Mouse (Mus musculus): ENCODE results near the gene S1pr1.

The S1pr1 gene

DNA sequence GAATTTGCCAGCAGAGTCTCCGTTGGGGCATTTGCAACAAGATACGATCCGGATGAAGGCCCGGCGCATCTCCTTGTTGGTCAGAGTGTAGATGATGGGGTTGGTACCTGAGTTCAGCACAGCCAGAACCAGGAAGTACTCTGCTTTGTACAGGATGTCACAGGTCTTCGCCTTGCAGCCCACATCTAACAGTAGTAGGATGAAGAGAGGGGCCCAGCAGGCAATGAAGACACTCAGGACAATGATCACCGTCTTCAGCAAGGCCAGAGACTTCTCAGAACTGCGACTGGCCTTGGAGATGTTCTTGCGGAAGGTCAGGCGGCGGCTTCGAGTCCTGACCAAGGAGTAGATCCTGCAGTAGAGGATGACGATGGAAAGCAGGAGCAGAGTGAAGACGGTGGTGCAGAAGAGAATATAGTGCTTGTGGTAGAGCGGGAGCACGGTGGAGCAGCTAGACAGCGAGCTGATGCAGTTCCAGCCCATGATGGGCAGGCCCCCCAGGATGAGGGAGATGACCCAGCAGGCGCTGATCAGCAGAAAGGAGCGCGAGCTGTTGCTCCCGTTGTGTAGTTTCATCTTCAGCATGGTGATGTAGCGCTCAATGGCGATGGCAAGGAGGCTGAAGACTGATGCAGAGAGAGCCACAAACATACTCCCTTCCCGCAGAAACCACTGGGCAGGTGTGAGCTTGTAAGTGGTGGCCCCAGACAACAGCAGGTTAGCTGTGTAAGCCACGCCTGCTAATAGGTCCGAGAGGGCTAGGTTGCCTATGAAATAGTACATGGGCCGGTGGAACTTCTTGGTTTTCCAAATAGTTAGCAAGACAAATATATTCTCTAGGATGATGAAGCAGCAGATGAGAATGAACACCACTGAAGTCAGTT, 2.7 kb downstream of the S1pr1 start:
- no peak for DNase-seq

DNA sequence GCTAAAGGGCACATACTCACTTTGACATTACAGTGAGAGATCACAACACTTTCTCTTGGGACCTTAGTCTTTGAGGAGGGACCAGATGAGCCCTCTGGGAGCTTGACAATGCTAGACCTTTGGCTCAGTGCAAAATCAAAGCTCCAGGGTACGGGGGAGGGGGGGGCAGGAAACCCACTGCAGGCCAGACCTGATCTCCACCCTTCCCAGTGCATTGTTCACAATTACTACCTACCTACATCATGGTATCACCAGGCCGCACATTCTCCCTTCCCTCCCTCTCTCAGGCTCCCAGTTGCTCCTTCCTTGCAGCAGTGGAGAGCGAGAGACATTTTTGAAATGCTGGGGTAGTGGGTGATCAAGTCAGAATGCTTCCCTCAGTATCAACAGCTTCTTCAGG, 3.5 kb downstream of the S1pr1 start:
- DNase-seq = no peak

GRCm38 (mm10) chr3:115710051-115710450, 4.8 kb downstream of the S1pr1 start:
- DNase-seq = no peak

- no peak for DNase-seq
These were observed 5.7 kb downstream of the S1pr1 start for GRCm38 (mm10) chr3:115709118-115709574.

- no peak for DNase-seq
These were observed 8.1 kb downstream of the S1pr1 start for GRCm38 (mm10) chr3:115706736-115707135.

- DNase-seq = no peak
These were observed 10.5 kb downstream of the S1pr1 start for GRCm38 (mm10) chr3:115704254-115704908.

- no peak for DNase-seq
These were observed 11.2 kb downstream of the S1pr1 start for GRCm38 (mm10) chr3:115703720-115704119.

DNA sequence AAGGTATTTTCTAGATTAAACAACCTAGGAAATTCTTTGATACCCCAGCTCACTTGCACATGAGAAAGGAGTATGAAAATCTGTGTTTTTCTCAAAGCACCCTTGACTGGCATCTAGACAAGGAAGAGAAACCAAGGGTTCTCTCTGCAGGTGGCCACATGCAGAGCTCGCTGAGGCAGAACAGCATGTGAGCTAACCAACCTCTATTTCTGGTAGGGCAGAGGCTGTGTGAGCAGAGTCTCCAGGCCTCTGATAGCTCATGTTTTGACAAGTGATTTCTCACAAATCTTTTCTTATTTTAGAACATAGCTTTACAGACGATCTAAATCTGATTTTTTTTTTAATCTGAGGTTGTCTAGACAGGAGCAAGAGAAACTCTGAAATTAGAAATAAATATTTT, 12.8 kb downstream of the S1pr1 start:
- no peak for DNase-seq

- DNase-seq = no peak
These were observed 19.5 kb downstream of the S1pr1 start for GRCm38 (mm10) chr3:115695194-115695891.

GRCm38 (mm10) chr3:115694168-115694567, 20.7 kb downstream of the S1pr1 start:
- DNase-seq = no peak

GRCm38 (mm10) chr3:115693390-115693789, 21.5 kb downstream of the S1pr1 start:
- no peak for DNase-seq

- DNase-seq = no peak
These were observed 22.0 kb downstream of the S1pr1 start for GRCm38 (mm10) chr3:115692857-115693256.

DNA sequence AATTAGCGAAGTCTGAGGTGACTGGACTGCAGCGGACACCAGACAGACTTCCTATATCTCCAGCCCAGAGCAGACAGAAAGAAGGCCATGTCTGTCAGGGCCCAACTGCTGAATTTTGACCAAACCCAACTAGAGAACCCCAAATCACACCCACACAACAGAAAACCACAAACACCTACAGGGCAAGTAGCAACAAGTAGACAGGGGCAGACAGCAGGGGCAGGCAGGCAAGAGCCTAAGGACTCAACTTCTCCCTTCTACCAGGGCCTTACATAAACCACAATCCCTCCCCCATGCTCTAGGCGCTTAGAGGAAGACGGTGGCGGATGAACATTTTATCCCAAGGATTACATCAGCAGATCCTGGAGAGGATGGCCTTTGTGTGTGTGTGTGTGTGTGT, 22.5 kb downstream of the S1pr1 start:
- no peak for DNase-seq

DNA sequence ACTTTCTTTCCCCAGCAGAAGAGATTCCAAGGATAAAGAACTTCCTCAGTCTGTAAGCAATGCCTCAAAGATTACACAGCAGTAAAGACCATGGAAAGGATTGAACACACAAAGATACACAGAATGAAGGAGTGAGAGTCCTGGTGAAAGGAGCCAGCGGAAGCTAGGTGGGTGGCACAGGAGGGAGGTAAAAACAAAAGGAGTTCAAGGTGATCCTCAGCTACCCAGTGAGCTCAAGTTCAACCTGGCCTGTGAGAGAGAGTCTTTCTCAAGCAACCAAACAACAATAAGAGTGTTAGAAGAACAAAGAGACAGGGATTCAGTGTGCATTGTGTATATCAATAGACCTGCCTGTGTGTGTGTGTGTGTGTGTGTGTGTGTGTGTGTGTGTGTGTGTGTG, 25.0 kb downstream of the S1pr1 start:
- no peak for DNase-seq

GRCm38 (mm10) chr3:115689352-115689751, 25.5 kb downstream of the S1pr1 start:
- no peak for DNase-seq

DNA sequence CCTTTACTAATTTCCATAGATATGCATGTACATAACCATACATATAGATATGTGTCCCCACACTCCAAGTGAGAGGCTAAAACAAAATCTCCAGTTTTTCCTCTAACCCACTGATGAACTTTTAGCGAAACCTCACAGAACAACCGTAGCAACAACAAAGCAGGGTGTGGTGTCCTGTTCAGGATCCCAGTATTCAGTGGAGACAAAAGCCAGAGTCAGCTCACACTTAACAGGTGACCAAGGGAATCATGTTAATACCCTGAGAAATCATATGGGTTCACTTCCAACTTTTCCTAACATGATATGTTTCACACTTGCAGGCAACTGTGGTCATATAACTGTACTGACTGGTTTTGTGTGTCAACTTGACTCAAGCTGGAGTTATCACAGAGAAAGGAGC, 27.1 kb downstream of the S1pr1 start:
- DNase-seq = no peak

DNA sequence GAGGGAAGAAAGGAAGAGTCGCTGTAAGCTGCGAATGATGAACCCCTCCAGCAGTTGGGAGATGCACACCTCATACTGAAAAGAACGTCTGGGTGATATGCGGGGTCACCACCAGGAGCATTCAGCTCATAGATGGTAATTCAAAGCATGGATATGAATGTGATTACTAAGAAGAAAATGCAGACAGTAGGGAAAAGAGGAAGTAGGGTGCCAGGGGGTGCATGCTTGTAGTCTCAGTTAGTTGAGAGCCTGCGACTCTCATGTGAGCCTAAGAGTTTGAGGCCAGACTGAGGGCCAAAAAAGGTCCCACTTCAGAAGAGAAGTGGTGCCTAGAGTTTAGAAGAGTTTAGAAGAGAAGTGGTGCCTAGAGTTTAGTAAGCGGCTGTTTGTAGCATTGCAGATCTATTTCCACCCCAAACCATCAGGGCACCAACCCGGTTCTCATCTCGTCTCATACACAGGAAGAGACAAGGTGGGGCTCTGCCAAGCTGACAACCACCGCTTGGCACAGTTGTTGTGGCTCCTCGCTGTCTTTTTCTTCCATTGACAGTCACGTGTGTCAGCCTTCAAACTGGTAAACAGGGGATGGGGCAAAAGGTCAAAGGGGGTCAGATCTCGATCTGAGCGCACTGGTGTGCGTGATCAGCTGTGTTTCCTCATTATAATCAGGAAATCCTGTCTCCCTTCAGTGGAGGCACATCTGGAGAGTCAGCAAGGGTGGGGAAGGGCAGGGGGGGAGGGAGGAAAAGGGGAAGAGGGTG, 32.4 kb downstream of the S1pr1 start:
- no peak for DNase-seq

DNA sequence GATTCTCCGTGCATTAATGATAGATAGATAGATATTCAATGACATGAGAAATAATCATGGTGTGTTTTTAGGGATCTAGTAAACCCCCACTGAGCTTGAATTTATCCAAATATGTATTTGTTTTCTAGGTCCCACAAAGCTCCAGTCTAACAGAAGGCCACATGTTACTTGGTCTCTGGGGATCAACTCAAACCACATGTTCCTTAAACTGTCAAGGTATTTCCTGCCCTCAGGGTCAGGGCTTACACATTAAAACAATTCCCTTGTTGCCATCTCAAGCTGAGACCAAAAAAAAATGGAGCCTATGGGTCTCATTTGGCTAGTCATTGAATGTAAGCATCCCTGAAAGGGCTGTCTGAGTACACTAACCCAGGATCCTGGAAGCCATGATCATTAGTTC, 33.7 kb downstream of the S1pr1 start:
- DNase-seq = no peak

- DNase-seq = no peak
These were observed 35.9 kb downstream of the S1pr1 start for GRCm38 (mm10) chr3:115679022-115679421.

DNA sequence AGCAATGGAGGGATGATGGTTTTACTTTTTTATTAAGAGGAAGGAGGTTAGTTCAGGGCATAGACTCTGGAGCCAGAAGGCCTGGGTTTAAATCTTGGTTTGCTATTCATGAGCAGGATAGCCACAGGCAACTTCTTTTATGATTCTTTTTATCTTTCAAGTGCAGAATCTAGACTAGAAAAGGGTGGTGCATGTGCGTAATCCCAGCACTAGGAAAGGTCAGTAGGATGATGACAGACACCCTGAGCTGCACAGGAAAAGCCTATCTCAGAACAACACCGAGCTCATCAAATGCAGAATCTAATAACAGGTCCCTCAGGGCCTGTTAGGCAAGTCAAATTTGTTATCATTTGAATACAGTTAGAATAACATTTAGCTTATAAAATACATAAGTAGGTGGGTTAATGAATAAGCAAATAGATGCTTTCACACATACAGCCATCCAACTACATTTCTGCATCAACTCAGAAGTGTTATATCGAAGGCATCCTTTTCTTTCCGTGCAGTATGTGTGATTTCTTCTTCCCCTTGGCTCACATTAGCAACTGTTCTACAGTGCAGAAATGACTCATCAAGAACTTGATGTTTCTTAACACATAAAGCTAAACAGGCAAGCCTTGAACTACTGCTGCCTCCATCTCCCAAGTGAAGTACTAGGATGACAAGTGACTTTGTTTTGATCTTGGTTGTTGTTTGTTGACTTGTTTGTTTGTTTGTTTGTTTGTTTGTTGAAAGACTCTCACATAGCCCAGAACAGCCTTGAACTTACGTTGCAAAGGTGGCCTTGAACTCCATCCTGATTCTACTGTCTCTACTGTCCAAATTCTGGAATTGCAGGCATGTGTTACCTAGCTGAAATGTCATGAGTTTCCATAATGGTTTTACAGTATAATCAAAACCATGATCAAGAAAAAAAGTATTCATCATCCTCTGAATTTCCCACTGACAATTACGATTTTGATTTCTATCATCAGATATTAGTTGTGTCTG, 39.0 kb downstream of the S1pr1 start:
- no peak for DNase-seq

DNA sequence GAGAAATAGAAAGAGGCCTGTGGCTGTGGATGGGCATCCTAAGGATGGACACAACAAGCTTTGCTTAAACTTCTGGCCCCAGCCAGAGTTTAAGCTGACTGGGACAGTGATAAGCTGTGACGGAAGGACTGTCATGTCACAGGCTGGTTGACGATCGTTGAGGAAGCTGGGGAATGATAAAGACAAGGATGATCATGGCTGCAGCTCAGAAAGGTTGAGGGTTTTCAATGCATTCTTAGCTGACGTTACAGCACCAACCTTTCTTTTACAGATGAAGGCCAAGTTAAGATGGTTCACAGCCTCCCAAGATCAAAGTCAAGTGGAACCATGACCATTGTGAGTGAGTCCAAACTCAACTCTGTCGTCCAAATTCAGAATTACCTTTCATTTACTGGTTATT, 40.2 kb downstream of the S1pr1 start:
- DNase-seq = no peak
